In the genomic region with DNA sequence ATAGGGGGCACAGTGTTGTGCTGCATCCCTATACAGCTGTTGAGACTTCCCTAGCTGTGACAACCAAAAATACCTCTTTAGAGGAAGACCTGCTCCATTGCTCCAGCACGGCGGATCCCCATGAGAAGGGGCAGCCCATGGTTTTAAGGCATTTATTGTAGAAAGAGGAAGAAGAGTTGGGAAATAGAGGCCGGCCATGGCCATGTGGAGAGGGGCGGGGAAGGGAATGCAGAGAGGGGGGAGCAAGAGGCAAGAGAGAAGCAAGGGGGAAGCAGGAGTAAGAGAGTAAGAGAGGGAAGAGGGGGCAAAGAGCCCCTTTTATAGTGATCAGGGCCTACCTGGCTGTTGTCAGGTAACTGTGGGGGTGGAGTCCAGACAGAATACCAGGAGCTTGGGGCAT, we compare ENCODE assay signal across 19 mouse cellular contexts. TPM values are rescaled to one million over a fixed set of nuclear protein-coding genes. Genes with fewer than 3 reads are reported as not detected.
DNase-seq lines count a peak whose midpoint lies in the region; ATAC-seq lines count a peak whose summit lies in the region.
"Had no signal": no experiment of that assay in that cellular context is flagged by ENCODE, and none has a peak within 500 bp of the region (broad histone marks: within the 10 kb centered on the region; RNA-seq: fewer than 3 reads in every experiment).

No protein-coding gene starts in this region.

- no peak overlapping the region for H3K4me3 ChIP-seq in hindbrain, embryonic 16.5 days (ENCODE audit: low read length)
- H3K4me3 ChIP-seq in midbrain, embryonic 14.5 days (replicated peaks; ENCODE audit: low read depth, low read length) = no peak overlapping the region
- H3K4me3 ChIP-seq: embryonic facial prominence, embryonic 10.5 days; embryonic facial prominence, embryonic 12.5 days; forebrain, embryonic 13.5 days; forebrain, embryonic 15.5 days had no signal

- H3K4me1 ChIP-seq in hindbrain, embryonic 16.5 days (ENCODE audit: control insufficient read depth, insufficient read depth, low read depth, low read length) = no peaks in the 10 kb centered on the region
- H3K4me1 ChIP-seq in midbrain, embryonic 14.5 days (ENCODE audit: control insufficient read depth, insufficient read depth, low read length) = no peaks in the 10 kb centered on the region
- H3K4me1 ChIP-seq: forebrain, embryonic 15.5 days had no signal

- H3K9ac ChIP-seq in hindbrain, embryonic 16.5 days (ENCODE audit: low read depth, low read length) = no peak overlapping the region
- H3K9ac ChIP-seq in midbrain, embryonic 14.5 days (replicated peaks; ENCODE audit: low read length) = no peak overlapping the region
- H3K9ac ChIP-seq: embryonic facial prominence, embryonic 12.5 days; forebrain, embryonic 13.5 days; forebrain, embryonic 15.5 days had no signal

- H3K9me3 ChIP-seq in hindbrain, embryonic 16.5 days (ENCODE audit: control insufficient read depth, low read length) = 0 out of 2 replicates have a peak, but pooled peaks cover 4% of the 10 kb centered on the region
- H3K9me3 ChIP-seq in midbrain, embryonic 14.5 days (ENCODE audit: control insufficient read depth, low read length) = 0 out of 2 replicates have a peak, but pooled peaks cover 4% of the 10 kb centered on the region
- H3K9me3 ChIP-seq: embryonic facial prominence, embryonic 12.5 days; forebrain, embryonic 15.5 days had no signal

- no peak for DNase-seq in heart, adult 18-20 months
- DNase-seq in midbrain, embryonic 14.5 days = no peak
- DNase-seq: adrenal gland, adult 2 months; adrenal gland, postnatal 10 days; adrenal gland, postnatal 25 days; cerebellum, adult 11-12 months; cerebellum, adult 2 months; cerebellum, adult 9-10 months; cerebellum, postnatal 10 days; cerebellum, postnatal 25 days had no signal

- WGBS in hindbrain, embryonic 16.5 days = 92% methylated on average over 4 of the region's 4 CpGs
- WGBS in midbrain, embryonic 14.5 days = 94% methylated on average over 4 of the region's 4 CpGs

- H3K36me3 ChIP-seq in hindbrain, embryonic 16.5 days (ENCODE audit: control insufficient read depth, insufficient read depth, low read length) = no peaks in the 10 kb centered on the region
- H3K36me3 ChIP-seq in midbrain, embryonic 14.5 days (ENCODE audit: control insufficient read depth, insufficient read depth, low read length) = no peaks in the 10 kb centered on the region
- H3K36me3 ChIP-seq: embryonic facial prominence, embryonic 10.5 days; embryonic facial prominence, embryonic 12.5 days; forebrain, embryonic 15.5 days had no signal

- ATAC-seq in granulocyte monocyte progenitor cell, adult 5-6 weeks (replicated peaks; ENCODE audit: poor library complexity, severe bottlenecking) = peak; percentile 68
- peak; percentile 57 for ATAC-seq in megakaryocyte, adult 5-6 weeks (ENCODE audit: poor library complexity, severe bottlenecking)
- ATAC-seq in monocyte, adult 5-6 weeks (replicated peaks; ENCODE audit: insufficient number of reproducible peaks, low FRiP score, low TSS enrichment, poor library complexity, severe bottlenecking) = peak; percentile 36; the same call in 1 of the 2 replicates
- no peak for ATAC-seq in hindbrain, embryonic 16.5 days
- ATAC-seq in midbrain, embryonic 14.5 days (ENCODE audit: low FRiP score, low TSS enrichment) = no peak
- ATAC-seq: forebrain, embryonic 13.5 days; forebrain, embryonic 15.5 days had no signal

- no peak overlapping the region for H3K4me2 ChIP-seq in hindbrain, embryonic 16.5 days (ENCODE audit: low read length)
- no peak overlapping the region for H3K4me2 ChIP-seq in midbrain, embryonic 14.5 days (ENCODE audit: low read length)
- H3K4me2 ChIP-seq: embryonic facial prominence, embryonic 12.5 days; forebrain, embryonic 13.5 days; forebrain, embryonic 15.5 days had no signal

- no peaks in the 10 kb centered on the region; the same call in 1 of the 2 replicates for H3K27me3 ChIP-seq in hindbrain, embryonic 16.5 days (replicated peaks; ENCODE audit: control insufficient read depth, insufficient read depth, low read length)
- no peaks in the 10 kb centered on the region for H3K27me3 ChIP-seq in midbrain, embryonic 14.5 days (ENCODE audit: control insufficient read depth, insufficient read depth, low read length)
- H3K27me3 ChIP-seq: embryonic facial prominence, embryonic 12.5 days; forebrain, embryonic 15.5 days had no signal

- no peak overlapping the region for H3K27ac ChIP-seq in hindbrain, embryonic 16.5 days (ENCODE audit: low read depth, low read length)
- no peak overlapping the region for H3K27ac ChIP-seq in midbrain, embryonic 14.5 days (replicated peaks; ENCODE audit: low read depth, low read length)
- H3K27ac ChIP-seq: embryonic facial prominence, embryonic 10.5 days; embryonic facial prominence, embryonic 12.5 days; forebrain, embryonic 13.5 days; forebrain, embryonic 15.5 days had no signal

RNA-seq across cellular contexts. Expression of gene Tmem119, which starts 9.8 kb away (rescaled TPM):
- 11.1 and 13.4 TPM in 2 replicates for total RNA-seq in granulocyte monocyte progenitor cell, adult 5-6 weeks (2014; fragmentation: Nextera tagmentation)
- total RNA-seq in granulocyte monocyte progenitor cell, adult 5-6 weeks (2017) = 4.2 and 7.8 TPM in 2 replicates
- total RNA-seq in megakaryocyte, adult 5-6 weeks (2015) = 1.9 and 2.8 TPM in 2 replicates
- total RNA-seq in megakaryocyte, adult 5-6 weeks (2017) = 2.3 and 3.2 TPM in 2 replicates
- not detected in 3 replicates for total RNA-seq in monocyte, adult 5-6 weeks (2017)
- polyA plus RNA-seq in hindbrain, embryonic 16.5 days (2015; fragmentation: Nextera tagmentation; extraction: Ambion mirVana) = 7.9 and 10.4 TPM in 2 replicates
- total RNA-seq in heart, adult 18-20 months (2021) = 1 to 10 TPM; 2.7 to 5.1 TPM
- polyA plus RNA-seq in midbrain, embryonic 14.5 days (2014; fragmentation: Nextera tagmentation; extraction: Ambion mirVana) = 1.00 and 3.2 TPM in 2 replicates
- total RNA-seq: MEL had no signal

RNA-seq across cellular contexts. Expression of gene Selplg, which starts 22.3 kb away (rescaled TPM):
- 288 and 331 TPM in 2 replicates for total RNA-seq in granulocyte monocyte progenitor cell, adult 5-6 weeks (2014; fragmentation: Nextera tagmentation)
- total RNA-seq in granulocyte monocyte progenitor cell, adult 5-6 weeks (2017) = 99.4 and 109 TPM in 2 replicates
- 718 and 733 TPM in 2 replicates for total RNA-seq in megakaryocyte, adult 5-6 weeks (2015)
- 291 and 312 TPM in 2 replicates for total RNA-seq in megakaryocyte, adult 5-6 weeks (2017)
- total RNA-seq in monocyte, adult 5-6 weeks (2017) = 212 to 415 TPM (median 221 TPM) in 3 replicates
- polyA plus RNA-seq in hindbrain, embryonic 16.5 days (2015; fragmentation: Nextera tagmentation; extraction: Ambion mirVana) = 1.9 and 2.5 TPM in 2 replicates
- total RNA-seq in heart, adult 18-20 months (2021) = 1 to 10 TPM; 4.4 to 7.3 TPM
- polyA plus RNA-seq in midbrain, embryonic 14.5 days (2014; fragmentation: Nextera tagmentation; extraction: Ambion mirVana) = 1.1 and 2.6 TPM in 2 replicates

RNA-seq across cellular contexts. Expression of gene Iscu, which starts 37.6 kb away (rescaled TPM):
- 81.9 and 100 TPM in 2 replicates for total RNA-seq in granulocyte monocyte progenitor cell, adult 5-6 weeks (2014; fragmentation: Nextera tagmentation)
- total RNA-seq in granulocyte monocyte progenitor cell, adult 5-6 weeks (2017) = 101 and 111 TPM in 2 replicates
- total RNA-seq in megakaryocyte, adult 5-6 weeks (2015) = 107 and 114 TPM in 2 replicates
- total RNA-seq in megakaryocyte, adult 5-6 weeks (2017) = 80.8 and 95.5 TPM in 2 replicates
- total RNA-seq in monocyte, adult 5-6 weeks (2017) = 110 to 223 TPM (median 180 TPM) in 3 replicates
- 86.8 and 94.0 TPM in 2 replicates for polyA plus RNA-seq in hindbrain, embryonic 16.5 days (2015; fragmentation: Nextera tagmentation; extraction: Ambion mirVana)
- total RNA-seq in heart, adult 18-20 months (2021) = 100 to 1,000 TPM; 207 to 210 TPM
- 87.6 and 92.2 TPM in 2 replicates for polyA plus RNA-seq in midbrain, embryonic 14.5 days (2014; fragmentation: Nextera tagmentation; extraction: Ambion mirVana)

RNA-seq across cellular contexts. Expression of gene Sart3, which starts 37.8 kb away (rescaled TPM):
- total RNA-seq in granulocyte monocyte progenitor cell, adult 5-6 weeks (2014; fragmentation: Nextera tagmentation) = 29.2 and 29.7 TPM in 2 replicates
- total RNA-seq in granulocyte monocyte progenitor cell, adult 5-6 weeks (2017) = 31.1 and 38.5 TPM in 2 replicates
- 9.9 and 11.9 TPM in 2 replicates for total RNA-seq in megakaryocyte, adult 5-6 weeks (2015)
- total RNA-seq in megakaryocyte, adult 5-6 weeks (2017) = 26.1 and 28.3 TPM in 2 replicates
- total RNA-seq in monocyte, adult 5-6 weeks (2017) = 34.4 to 48.1 TPM (median 42.3 TPM) in 3 replicates
- 37.7 and 39.0 TPM in 2 replicates for polyA plus RNA-seq in hindbrain, embryonic 16.5 days (2015; fragmentation: Nextera tagmentation; extraction: Ambion mirVana)
- total RNA-seq in heart, adult 18-20 months (2021) = 10 to 100 TPM in 1 of 2 experiments, 1 to 10 TPM in 1; 9.9 to 11.3 TPM
- 36.4 and 40.1 TPM in 2 replicates for polyA plus RNA-seq in midbrain, embryonic 14.5 days (2014; fragmentation: Nextera tagmentation; extraction: Ambion mirVana)

Comparison
In these comparisons a context has a peak if more than half of its experiments do, and no peak if none do; other contexts are left out.
1. ATAC-seq: peak in granulocyte monocyte progenitor cell, adult 5-6 weeks (single experiment), megakaryocyte, adult 5-6 weeks (single experiment) and monocyte, adult 5-6 weeks (single experiment); none in hindbrain, embryonic 16.5 days (single experiment) and midbrain, embryonic 14.5 days (single experiment).
2. RNA of gene Selplg, which starts 22.3 kb away (total RNA-seq): 291 to 733 TPM in megakaryocyte, adult 5-6 weeks, 99.4 to 331 TPM in granulocyte monocyte progenitor cell, adult 5-6 weeks and 212 to 415 TPM in monocyte, adult 5-6 weeks; 4.4 to 7.3 TPM in heart, adult 18-20 months; every median in the first group is over 10 times any median in the second.